Mouse (Mus musculus): ENCODE measurements around the gene Cpt1b. TPM values are rescaled to one million over a fixed set of nuclear protein-coding genes. Genes with fewer than 3 reads are reported as not detected.

The Cpt1b gene
- total and polyA plus RNA-seq, 3 experiments: 0.88 to 7.7 (median 2.1) TPM

DNA sequence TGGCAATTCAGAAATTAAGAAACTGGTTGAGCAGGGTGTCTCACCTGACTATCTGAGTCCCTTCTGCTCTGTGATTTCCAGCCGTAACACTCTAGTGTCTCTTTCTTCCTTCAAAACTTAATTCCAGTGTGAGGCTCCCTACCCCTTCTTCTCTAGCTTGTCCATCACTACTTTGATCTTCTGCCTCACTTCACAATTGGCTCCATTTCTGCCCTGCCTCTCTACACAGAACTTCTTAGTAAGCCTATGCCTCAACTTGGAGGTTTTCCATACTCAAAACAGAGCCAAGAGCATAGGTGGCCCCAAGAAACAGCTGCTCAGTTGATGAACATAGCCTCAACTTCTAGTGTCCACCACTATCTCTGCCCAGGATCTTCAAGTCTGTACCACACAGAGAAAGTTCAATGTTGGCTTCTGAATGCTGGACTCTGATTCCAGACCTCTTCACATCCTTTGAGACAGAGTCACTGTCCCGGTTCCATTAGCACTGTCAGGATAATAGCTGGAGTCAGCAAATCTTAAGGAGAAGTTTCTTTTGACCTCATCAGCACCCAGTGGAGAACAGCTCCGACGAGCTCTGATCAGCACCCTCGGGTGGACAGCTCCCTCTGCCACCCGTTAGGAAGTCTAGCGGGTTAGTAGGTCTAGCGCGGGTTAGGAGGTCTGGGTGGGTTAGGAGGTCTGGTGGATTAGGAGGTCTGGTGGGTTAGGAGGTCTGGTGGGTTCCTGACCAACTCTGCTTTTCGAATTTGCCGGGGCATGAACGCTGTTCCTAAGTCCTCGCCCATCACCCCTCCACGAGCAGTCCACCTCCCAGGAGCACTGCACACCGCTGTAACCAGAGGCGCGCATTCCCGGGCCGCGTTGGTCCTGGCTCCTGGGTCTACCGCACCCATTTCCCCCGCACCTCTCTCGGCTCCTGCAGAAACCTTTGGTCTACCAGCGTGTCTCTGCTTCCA lies 27.5 kb upstream of the Cpt1b start:
- H3K9me3 ChIP-seq (replicated peaks): peaks cover 9% of the 10 kb centered on the region
- no peaks in the 10 kb centered on the region for H3K36me3 ChIP-seq (replicated peaks)
- DNase-seq (ENCODE audit: low spot score): no peak
- peaks cover 6% of the 10 kb centered on the region; the same call in 1 of the 2 replicates for H3K27me3 ChIP-seq (ENCODE audit: insufficient read depth, low read length)
- ATAC-seq (ENCODE audit: extremely low read depth, insufficient number of reproducible peaks, low FRiP score, poor library complexity, severe bottlenecking): no peak
- no peak for TF ChIP-seq GATA1 (IDR thresholded peaks at IDR 0.05; ENCODE audit: borderline replicate concordance, low read length)
- H3K4me3 ChIP-seq (ENCODE audit: low read depth, low read length): no peak overlapping the region
- H3K4me1 ChIP-seq (ENCODE audit: insufficient read depth, low read depth, low read length): no peaks in the 10 kb centered on the region

DNA sequence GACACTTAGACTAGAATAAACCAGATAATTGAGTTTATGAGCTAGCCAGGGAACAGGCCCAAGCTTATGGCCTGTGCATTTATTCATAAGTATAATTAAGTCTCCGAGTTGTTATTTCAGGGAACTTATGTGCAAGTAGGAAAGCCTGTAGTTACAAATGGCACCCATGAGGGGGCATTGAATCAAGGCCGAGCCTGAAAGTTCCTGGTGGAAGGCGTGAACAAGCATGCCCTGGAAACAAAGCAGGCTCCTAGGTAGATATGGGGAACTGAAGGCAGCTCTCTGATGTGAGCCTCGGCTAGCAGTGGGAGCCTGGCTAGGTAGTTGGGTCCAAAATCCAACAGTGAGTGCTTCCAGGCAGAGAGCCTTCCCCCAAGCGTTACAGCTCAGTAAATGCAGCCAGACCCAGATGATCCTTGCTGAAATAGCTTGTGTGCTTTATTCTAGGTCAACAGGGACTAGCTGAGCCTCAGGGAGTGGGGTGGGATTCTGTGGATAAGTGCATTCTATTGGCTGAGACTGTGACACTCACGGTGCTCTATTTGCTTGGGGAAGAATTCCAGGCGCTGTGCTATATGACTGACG lies 16.9 kb upstream of the Cpt1b start:
- TF ChIP-seq GATA2 (IDR thresholded peaks at IDR 0.05; ENCODE audit: borderline replicate concordance, low read depth, low read length) (no peak), GATA1 (IDR thresholded peaks at IDR 0.05; ENCODE audit: borderline replicate concordance, low read length) (no peak), CTCF (IDR thresholded peaks at IDR 0.05; ENCODE audit: low read depth, low read length) (no peak), POLR2AphosphoS5 (IDR thresholded peaks at IDR 0.05; ENCODE audit: insufficient replicate concordance, low read depth, low read length) (no peak)
- ATAC-seq (ENCODE audit: extremely low read depth, insufficient number of reproducible peaks, low FRiP score, poor library complexity, severe bottlenecking) (no peak), DNase-seq (ENCODE audit: low spot score) (no peak)
- Histone ChIP-seq H3K9me3 (replicated peaks) (no peaks in the 10 kb centered on the region), H3K4me1 (ENCODE audit: insufficient read depth, low read depth, low read length) (0 out of 2 replicates have a peak, but pooled peaks cover 1% of the 10 kb centered on the region), H3K36me3 (replicated peaks) (no peaks in the 10 kb centered on the region), H3K27me3 (ENCODE audit: insufficient read depth, low read length) (peaks cover 2% of the 10 kb centered on the region; the same call in 1 of the 2 replicates), H3K4me3 (ENCODE audit: low read depth, low read length) (no peak overlapping the region)

DNA sequence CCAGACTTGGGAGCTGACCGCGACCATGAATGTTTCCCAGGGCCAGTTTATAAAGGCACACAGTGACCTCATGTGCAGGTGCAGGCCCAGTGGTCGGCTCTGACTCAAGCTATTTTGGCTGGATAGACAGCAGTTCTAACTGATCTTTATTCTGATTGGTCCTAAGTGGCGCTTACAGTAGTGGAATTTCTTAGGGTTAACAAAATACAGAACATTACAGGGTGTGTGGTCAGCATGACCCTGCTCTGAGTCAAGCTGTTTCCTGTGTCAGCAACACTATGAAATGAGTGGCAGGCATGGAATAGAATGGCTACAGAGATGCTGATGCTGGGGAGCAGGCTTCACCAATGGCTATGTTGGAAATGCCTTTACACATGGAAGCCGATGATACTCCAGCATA lies 10.2 kb upstream of the Cpt1b start:
- Histone ChIP-seq H3K36me3 (replicated peaks) (peaks cover 14% of the 10 kb centered on the region), H3K4me3 (ENCODE audit: low read depth, low read length) (no peak overlapping the region), H3K9me3 (replicated peaks) (no peaks in the 10 kb centered on the region), H3K4me1 (ENCODE audit: insufficient read depth, low read depth, low read length) (peaks cover 12% of the 10 kb centered on the region), H3K27me3 (ENCODE audit: insufficient read depth, low read length) (no peaks in the 10 kb centered on the region)
- ATAC-seq (ENCODE audit: extremely low read depth, insufficient number of reproducible peaks, low FRiP score, poor library complexity, severe bottlenecking) (no peak), DNase-seq (ENCODE audit: low spot score) (no peak)
- no peak for TF ChIP-seq GATA1 (IDR thresholded peaks at IDR 0.05; ENCODE audit: borderline replicate concordance, low read length)
- TF ChIP-seq TAL1 (conservative IDR thresholded peaks at IDR 0.05; ENCODE audit: low read depth, low read length): no peak
- TF ChIP-seq GATA2 (IDR thresholded peaks at IDR 0.05; ENCODE audit: borderline replicate concordance, low read depth, low read length): no peak
- no peak for TF ChIP-seq POLR2AphosphoS5 (IDR thresholded peaks at IDR 0.05; ENCODE audit: insufficient replicate concordance, low read depth, low read length)
- TF ChIP-seq CTCF (IDR thresholded peaks at IDR 0.05; ENCODE audit: low read depth, low read length): no peak

DNA sequence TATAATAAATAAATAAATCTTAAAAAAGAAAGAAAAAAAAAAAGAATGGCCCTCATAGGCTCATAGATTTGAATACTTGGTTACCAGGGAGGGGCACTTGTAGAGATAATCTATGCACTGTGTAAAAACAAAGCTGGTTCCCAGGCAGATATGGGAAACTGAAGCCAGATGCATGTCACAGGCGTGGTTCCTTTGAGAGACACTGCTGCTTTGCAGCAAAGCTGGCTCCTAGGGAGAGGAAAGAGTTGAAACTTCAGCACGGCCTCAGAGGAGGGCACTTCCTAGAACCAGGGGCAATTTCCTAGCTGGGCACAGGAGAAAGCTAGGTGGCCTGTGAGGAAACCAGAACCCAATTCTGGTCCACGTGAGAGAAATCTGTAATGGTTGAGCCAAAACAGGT lies 8.5 kb upstream of the Cpt1b start:
- TF ChIP-seq CTCF (IDR thresholded peaks at IDR 0.05; ENCODE audit: low read depth, low read length) (no peak), GATA2 (IDR thresholded peaks at IDR 0.05; ENCODE audit: borderline replicate concordance, low read depth, low read length) (no peak), GATA1 (IDR thresholded peaks at IDR 0.05; ENCODE audit: borderline replicate concordance, low read length) (no peak)
- H3K36me3 ChIP-seq (replicated peaks): peaks cover 14% of the 10 kb centered on the region
- no peak overlapping the region for H3K4me3 ChIP-seq (ENCODE audit: low read depth, low read length)
- DNase-seq (ENCODE audit: low spot score): no peak
- H3K27me3 ChIP-seq (ENCODE audit: insufficient read depth, low read length): no peaks in the 10 kb centered on the region
- ATAC-seq (ENCODE audit: extremely low read depth, insufficient number of reproducible peaks, low FRiP score, poor library complexity, severe bottlenecking): no peak
- H3K9me3 ChIP-seq (replicated peaks): no peaks in the 10 kb centered on the region
- H3K4me1 ChIP-seq (ENCODE audit: insufficient read depth, low read depth, low read length): peaks cover 13% of the 10 kb centered on the region

DNA sequence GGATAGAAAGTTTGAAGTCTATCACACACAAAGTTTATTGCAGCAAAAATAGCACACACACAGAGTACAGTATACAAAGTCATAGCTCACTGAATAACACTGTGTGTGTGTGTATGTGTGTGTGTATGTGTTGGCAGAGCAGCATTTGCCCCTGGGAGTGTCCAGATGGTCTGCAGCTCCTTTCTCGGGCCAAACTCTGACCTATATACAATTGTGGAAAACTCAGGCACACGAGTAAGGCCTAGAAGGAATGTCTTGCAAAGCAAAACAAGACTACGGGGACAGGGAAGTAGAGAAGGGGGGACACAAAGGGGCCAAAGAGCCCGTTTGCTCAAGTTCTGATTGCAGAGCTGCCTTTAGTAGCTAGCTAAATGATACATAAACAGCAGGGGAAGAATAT lies 7.3 kb upstream of the Cpt1b start:
- Histone ChIP-seq H3K9me3 (replicated peaks) (no peaks in the 10 kb centered on the region), H3K36me3 (replicated peaks) (peaks cover 20% of the 10 kb centered on the region), H3K27me3 (ENCODE audit: insufficient read depth, low read length) (no peaks in the 10 kb centered on the region), H3K4me1 (ENCODE audit: insufficient read depth, low read depth, low read length) (peaks cover 24% of the 10 kb centered on the region), H3K4me3 (ENCODE audit: low read depth, low read length) (no peak overlapping the region)
- ATAC-seq (ENCODE audit: extremely low read depth, insufficient number of reproducible peaks, low FRiP score, poor library complexity, severe bottlenecking) (no peak), DNase-seq (ENCODE audit: low spot score) (no peak)
- TF ChIP-seq CTCF (IDR thresholded peaks at IDR 0.05; ENCODE audit: low read depth, low read length): no peak
- TF ChIP-seq GATA2 (IDR thresholded peaks at IDR 0.05; ENCODE audit: borderline replicate concordance, low read depth, low read length): no peak
- TF ChIP-seq POLR2AphosphoS5 (IDR thresholded peaks at IDR 0.05; ENCODE audit: insufficient replicate concordance, low read depth, low read length): no peak
- TF ChIP-seq TAL1 (conservative IDR thresholded peaks at IDR 0.05; ENCODE audit: low read depth, low read length): no peak
- TF ChIP-seq GATA1 (IDR thresholded peaks at IDR 0.05; ENCODE audit: borderline replicate concordance, low read length): no peak

DNA sequence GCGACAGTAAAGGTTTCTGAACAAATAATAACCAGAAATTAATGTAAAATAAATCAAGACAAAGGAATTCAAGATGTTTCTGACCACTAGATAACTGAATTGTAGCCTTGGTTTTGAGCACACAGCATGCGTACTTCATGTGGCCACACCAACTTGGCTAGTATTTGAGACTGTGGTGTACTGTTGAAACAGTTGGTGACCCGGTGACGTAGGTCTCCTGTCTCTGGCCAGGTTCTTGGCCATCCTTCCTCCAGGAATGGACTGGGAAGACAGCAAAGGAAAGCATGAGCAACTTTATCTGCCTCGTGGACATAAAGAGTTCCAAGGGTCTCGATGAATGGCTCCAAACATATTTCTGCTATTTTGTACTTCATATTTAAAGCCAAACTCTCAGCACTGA lies 6.1 kb upstream of the Cpt1b start:
- peaks cover 27% of the 10 kb centered on the region for H3K4me1 ChIP-seq (ENCODE audit: insufficient read depth, low read depth, low read length)
- DNase-seq (ENCODE audit: low spot score) (no peak), ATAC-seq (ENCODE audit: extremely low read depth, insufficient number of reproducible peaks, low FRiP score, poor library complexity, severe bottlenecking) (no peak)
- no peak for TF ChIP-seq TAL1 (conservative IDR thresholded peaks at IDR 0.05; ENCODE audit: low read depth, low read length)
- TF ChIP-seq GATA1 (IDR thresholded peaks at IDR 0.05; ENCODE audit: borderline replicate concordance, low read length): no peak
- TF ChIP-seq GATA2 (IDR thresholded peaks at IDR 0.05; ENCODE audit: borderline replicate concordance, low read depth, low read length): no peak
- no peak for TF ChIP-seq POLR2AphosphoS5 (IDR thresholded peaks at IDR 0.05; ENCODE audit: insufficient replicate concordance, low read depth, low read length)
- TF ChIP-seq CTCF (IDR thresholded peaks at IDR 0.05; ENCODE audit: low read depth, low read length): no peak
- H3K9me3 ChIP-seq (replicated peaks): no peaks in the 10 kb centered on the region
- H3K36me3 ChIP-seq (replicated peaks): peaks cover 32% of the 10 kb centered on the region
- H3K4me3 ChIP-seq (ENCODE audit: low read depth, low read length): no peak overlapping the region
- no peaks in the 10 kb centered on the region for H3K27me3 ChIP-seq (ENCODE audit: insufficient read depth, low read length)
